Mouse (Mus musculus) megakaryocyte, embryonic 14.5 days (primary cell): ENCODE results near the gene Gm43738.

Source experiments
- FLI1 ChIP-seq: IDR thresholded peaks from 2 replicates; pipeline ENCODE4 v1.6.1; 2012; ENCODE audit warnings: low read length, inconsistent platforms, mixed read lengths
- GATA1 ChIP-seq: IDR thresholded peaks from 3 replicates; pipeline ENCODE4 v1.6.1; 2012; ENCODE audit warnings: mixed read lengths, low read length, inconsistent platforms, borderline replicate concordance

GRCm38 (mm10) chr3:89100811-89101210 is at the start of gene Gm43738:
- TF ChIP-seq GATA1 (no peak), FLI1 (no peak)
